Mouse (Mus musculus) spleen, postnatal 4 days (tissue): ENCODE results near the gene Erich6b.

ENCODE experiments used
- DNase-seq, 2 experiments: peaks; one replicate each; pipeline ENCODE4 v3.0.0; 2022; ENCODE audit warnings: low spot score in 2 of 2

Gene Erich6b

DNA sequence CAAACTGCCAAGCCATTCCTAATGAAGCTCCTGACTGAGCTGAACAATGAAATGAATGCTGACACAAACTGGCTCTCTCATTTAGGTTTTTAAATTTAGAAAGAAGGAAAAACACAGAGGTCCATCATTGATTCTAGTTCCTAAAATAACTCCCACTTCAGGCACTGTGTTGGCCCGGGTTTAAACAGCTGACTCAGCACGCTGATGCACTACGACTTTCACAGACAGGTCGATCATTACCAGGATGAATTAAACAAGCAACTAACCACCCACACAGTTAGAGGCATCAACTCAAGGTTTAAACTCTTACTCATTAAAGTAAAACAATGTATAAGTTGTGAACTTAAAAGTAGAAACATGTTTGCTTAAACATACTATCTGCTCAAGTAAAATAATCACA lies 64.6 kb downstream of the Erich6b start:
- DNase-seq = no peak

- no peak for DNase-seq
Measured at GRCm38 (mm10) chr14:75707771-75708170, 65.7 kb downstream of the Erich6b start.

DNA sequence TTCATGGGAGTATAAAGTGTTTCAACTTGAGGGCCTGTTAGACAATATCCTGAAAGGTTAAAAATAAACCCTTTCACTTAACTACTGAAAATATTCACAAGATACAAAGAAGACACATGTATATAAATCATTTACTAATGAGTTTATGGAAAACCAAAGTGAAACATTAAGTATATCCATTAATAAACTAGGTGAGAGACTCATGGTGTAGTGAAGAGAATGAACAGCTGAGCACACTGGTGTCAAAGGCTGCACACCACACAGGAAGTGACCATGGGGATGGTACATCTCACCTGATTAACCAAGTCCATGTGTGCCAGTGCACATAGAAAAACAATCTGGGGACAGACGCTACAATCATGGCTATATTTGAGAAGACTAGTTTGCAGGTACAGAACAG lies 66.9 kb downstream of the Erich6b start:
- no peak for DNase-seq

- no peak for DNase-seq
Measured at GRCm38 (mm10) chr14:75711731-75712130, 69.7 kb downstream of the Erich6b start.

DNA sequence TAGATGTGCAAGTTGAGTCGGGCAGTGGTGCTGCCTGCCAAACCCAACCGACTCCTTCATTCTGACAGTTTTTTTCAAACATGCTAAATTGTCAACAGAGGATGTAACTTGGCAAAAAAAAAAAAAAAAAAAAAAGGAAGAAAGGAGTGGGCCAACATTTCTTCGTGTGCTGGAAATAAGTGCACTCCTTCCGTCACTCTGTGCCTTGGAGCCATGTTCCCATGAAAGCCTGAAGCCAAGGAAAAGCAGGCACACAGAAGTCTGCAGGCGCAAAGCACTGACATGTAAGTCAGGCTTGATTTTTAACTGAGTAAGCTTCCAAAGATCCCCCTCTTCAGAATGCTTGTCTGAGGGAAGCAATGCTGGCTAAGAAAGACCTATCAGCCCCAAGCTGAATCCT lies 70.6 kb downstream of the Erich6b start:
- no peak for DNase-seq

- DNase-seq = no peak
Measured at GRCm38 (mm10) chr14:75713661-75714060, 71.6 kb downstream of the Erich6b start.

DNA sequence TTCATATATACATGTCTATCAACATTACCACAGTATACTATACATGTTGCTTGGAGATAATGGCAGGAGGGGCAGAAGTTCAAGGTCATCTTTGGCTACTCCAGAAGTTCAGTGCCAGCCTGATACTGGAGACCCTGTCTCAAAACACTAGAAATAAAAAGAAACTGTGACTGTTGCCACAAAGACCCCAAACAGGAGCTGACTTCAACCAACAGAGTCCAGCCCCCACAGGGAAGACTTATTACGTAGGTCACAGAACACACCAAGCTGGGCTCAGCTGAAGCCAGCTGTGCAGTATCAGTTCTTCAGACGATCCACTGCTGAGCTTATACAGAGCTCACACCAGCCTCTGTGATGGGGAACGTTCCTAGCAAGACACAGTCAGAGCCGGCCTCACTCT lies 74.4 kb downstream of the Erich6b start:
- DNase-seq = no peak
